ENCODE assay signal across 15 mouse cellular contexts in genomic region chr10:71146681-71147615, GRCm38 (mm10). TPM values are rescaled to one million over a fixed set of nuclear protein-coding genes. Genes with fewer than 3 reads are reported as not detected.
DNase-seq lines count a peak whose midpoint lies in the region; ATAC-seq and TF ChIP-seq lines count a peak whose summit lies in the region.
"Had no signal": no experiment of that assay in that cellular context is flagged by ENCODE, and none has a peak within 500 bp of the region (broad histone marks: within the 10 kb centered on the region; RNA-seq: fewer than 3 reads in every experiment).

No protein-coding gene starts in this region.

- WGBS in lung, embryonic 15.5 days, result 57% methylated on average over 15 of the region's 15 CpGs
- WGBS in lung, adult 2 months, result 70% methylated on average over 15 of the region's 15 CpGs

- H3K9me3 ChIP-seq in lung, embryonic 15.5 days, result no peaks in the 10 kb centered on the region
- H3K9me3 ChIP-seq: stomach, embryonic 15.5 days had no signal

- TF ChIP-seq POLR2A in lung, adult 2 months (IDR thresholded peaks at IDR 0.05; ENCODE audit: borderline replicate concordance, extremely low read depth, low read depth, low read length), result no peak

- TF ChIP-seq CTCF in lung, adult 2 months (IDR thresholded peaks at IDR 0.05; ENCODE audit: insufficient read depth, low read length), result no peak

- peak; percentile 65; the same call in 1 of the 2 replicates for ATAC-seq in lung, embryonic 15.5 days (ENCODE audit: borderline replicate concordance, extremely low read depth, low FRiP score, low TSS enrichment)
- no peak for ATAC-seq in megakaryocyte-erythroid progenitor cell, adult 5-6 weeks (replicated peaks; ENCODE audit: low FRiP score, low TSS enrichment, poor library complexity, severe bottlenecking)
- ATAC-seq: forebrain, embryonic 14.5 days; midbrain, embryonic 13.5 days had no signal

- no peaks in the 10 kb centered on the region for H3K27me3 ChIP-seq in lung, embryonic 15.5 days
- H3K27me3 ChIP-seq: midbrain, embryonic 13.5 days; stomach, embryonic 15.5 days had no signal

- no peak overlapping the region for H3K4me3 ChIP-seq in lung, embryonic 15.5 days
- H3K4me3 ChIP-seq in lung, adult 2 months (replicated peaks; ENCODE audit: extremely low read depth, low read depth, low read length), result no peak overlapping the region
- H3K4me3 ChIP-seq: midbrain, embryonic 13.5 days; stomach, embryonic 15.5 days had no signal

- H3K27ac ChIP-seq in lung, embryonic 15.5 days, result peak overlapping the region; percentile 48
- H3K27ac ChIP-seq: kidney, postnatal 0 days; midbrain, embryonic 13.5 days; stomach, embryonic 15.5 days had no signal

- H3K4me2 ChIP-seq in lung, embryonic 15.5 days, result peak overlapping the region; percentile 28
- H3K4me2 ChIP-seq: midbrain, embryonic 13.5 days; stomach, embryonic 15.5 days had no signal

- intact Hi-C loops in gastrocnemius, postnatal 14 days (cut with DNase I; ENCODE audit: low total_unique reads), result no loop called here

- peak; percentile 29 for DNase-seq in gastrocnemius, postnatal 14 days
- DNase-seq in gastrocnemius, adult 18-20 months (ENCODE audit: low spot score), result no peak
- DNase-seq in lung, adult 2 months, result no peak
- DNase-seq in Muller cell, postnatal 12 days (ENCODE audit: inconsistent ontology term), result peak; percentile 6
- peak; percentile 53 for DNase-seq in lung, postnatal 10 days
- no peak for DNase-seq in thymus, postnatal 10 days (ENCODE audit: low spot score in 2 of 2)
- DNase-seq: cerebellum, adult 18-20 months had no signal

- H3K4me1 ChIP-seq in lung, embryonic 15.5 days, result peaks cover 42% of the 10 kb centered on the region
- no peaks in the 10 kb centered on the region; the same call in 1 of the 2 replicates for H3K4me1 ChIP-seq in lung, adult 2 months (ENCODE audit: control insufficient read depth, insufficient read depth, low read length)
- H3K4me1 ChIP-seq: midbrain, embryonic 13.5 days had no signal

- no peak overlapping the region for H3K9ac ChIP-seq in lung, embryonic 15.5 days
- H3K9ac ChIP-seq: midbrain, embryonic 13.5 days; stomach, embryonic 15.5 days had no signal

- H3K36me3 ChIP-seq in lung, embryonic 15.5 days, result no peaks in the 10 kb centered on the region
- H3K36me3 ChIP-seq: midbrain, embryonic 13.5 days; stomach, embryonic 15.5 days had no signal

RNA-seq across cellular contexts. Expression of gene Bicc1, which starts 12.6 kb away (rescaled TPM):
- 10 to 100 TPM; 18.6 to 20.6 TPM for total RNA-seq in gastrocnemius, postnatal 14 days (2021)
- total RNA-seq in gastrocnemius, adult 18-20 months (2021), result 1 to 10 TPM; 7.2 to 8.2 TPM
- polyA plus RNA-seq in lung, embryonic 15.5 days (2015; fragmentation: Nextera tagmentation; extraction: Ambion mirVana), result 20.7 and 20.9 TPM in 2 replicates
- polyA plus RNA-seq in lung, adult 2 months (2012; rRNA removed), result 22.8 and 23.5 TPM in 2 replicates
- not detected in 2 replicates for total RNA-seq in megakaryocyte-erythroid progenitor cell, adult 5-6 weeks (2014; fragmentation: Nextera tagmentation)
- not detected in 2 replicates for total RNA-seq in megakaryocyte-erythroid progenitor cell, adult 5-6 weeks (2017)
- total RNA-seq: granulocyte monocyte progenitor cell, adult 5-6 weeks; MEL had no signal

Comparison
In these comparisons a context has a peak if more than half of its experiments do, and no peak if none do; other contexts are left out.
1. DNase-seq: peak in gastrocnemius, postnatal 14 days (single experiment), Muller cell, postnatal 12 days (single experiment) and lung, postnatal 10 days (single experiment); none in gastrocnemius, adult 18-20 months (single experiment), lung, adult 2 months (single experiment) and thymus, postnatal 10 days (0 of 2).
2. RNA of gene Bicc1, which starts 12.6 kb away (total RNA-seq): 18.6 to 20.6 TPM in gastrocnemius, postnatal 14 days and 7.2 to 8.2 TPM in gastrocnemius, adult 18-20 months; not detected in megakaryocyte-erythroid progenitor cell, adult 5-6 weeks; every median in the first group is over 4 times any median in the second.